ENCODE assay signal across 16 mouse cellular contexts in the genomic region with DNA sequence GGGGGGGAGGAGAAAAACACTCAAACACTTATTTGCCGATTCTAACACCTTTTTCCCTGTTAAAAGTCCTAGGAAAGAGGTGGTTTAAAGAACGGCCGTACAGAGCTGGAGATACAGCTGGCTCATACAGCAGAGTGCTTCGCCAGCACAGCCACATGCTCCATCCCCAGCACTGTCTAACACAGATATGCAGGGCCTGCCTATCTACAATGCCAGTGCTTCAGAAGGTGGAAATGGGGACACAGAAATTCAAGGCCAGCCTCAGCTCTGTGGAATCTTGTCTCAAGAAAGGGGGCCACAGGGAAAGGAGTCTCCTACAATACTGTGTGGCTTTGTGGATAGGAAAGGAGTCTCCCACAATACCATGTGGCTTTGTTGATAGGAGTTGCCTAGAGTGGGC. TPM values are rescaled to one million over a fixed set of nuclear protein-coding genes. Genes with fewer than 3 reads are reported as not detected.
A peak's percentile ranks its signal among the peaks of the same experiment; 100 is the strongest.
DNase-seq lines count a peak whose midpoint lies in the region; ATAC-seq and TF ChIP-seq lines count a peak whose summit lies in the region.
"Had no signal": no experiment of that assay in that cellular context is flagged by ENCODE, and none has a peak within 500 bp of the region (broad histone marks: within the 10 kb centered on the region; RNA-seq: fewer than 3 reads in every experiment).

No protein-coding gene starts in this region.

- H3K27me3 ChIP-seq in forebrain, embryonic 16.5 days (replicated peaks; ENCODE audit: control insufficient read depth, insufficient read depth, low read length) = no peaks in the 10 kb centered on the region
- no peaks in the 10 kb centered on the region for H3K27me3 ChIP-seq in forebrain, embryonic 12.5 days
- H3K27me3 ChIP-seq in intestine, embryonic 15.5 days (replicated peaks) = no peaks in the 10 kb centered on the region
- H3K27me3 ChIP-seq in intestine, postnatal 0 days (replicated peaks; ENCODE audit: control insufficient read depth, insufficient read depth, low read length) = no peaks in the 10 kb centered on the region
- no peaks in the 10 kb centered on the region for H3K27me3 ChIP-seq in embryonic facial prominence, embryonic 15.5 days
- H3K27me3 ChIP-seq: hindbrain, embryonic 12.5 days had no signal

- no peak overlapping the region for H3K4me3 ChIP-seq in forebrain, embryonic 16.5 days (replicated peaks; ENCODE audit: low read length)
- H3K4me3 ChIP-seq in forebrain, embryonic 12.5 days (replicated peaks) = no peak overlapping the region
- no peak overlapping the region for H3K4me3 ChIP-seq in intestine, embryonic 15.5 days (replicated peaks)
- no peak overlapping the region for H3K4me3 ChIP-seq in intestine, postnatal 0 days (ENCODE audit: low read depth, low read length)
- no peak overlapping the region for H3K4me3 ChIP-seq in embryonic facial prominence, embryonic 15.5 days (replicated peaks)
- H3K4me3 ChIP-seq: forebrain, embryonic 10.5 days; hindbrain, embryonic 12.5 days had no signal

- no peak for TF ChIP-seq CTCF in intestine, postnatal 0 days (IDR thresholded peaks at IDR 0.05; ENCODE audit: low read depth)

- no peak overlapping the region for H3K4me2 ChIP-seq in forebrain, embryonic 16.5 days (ENCODE audit: low read length)
- no peak overlapping the region for H3K4me2 ChIP-seq in forebrain, embryonic 12.5 days
- H3K4me2 ChIP-seq in intestine, embryonic 15.5 days (replicated peaks) = no peak overlapping the region
- no peak overlapping the region for H3K4me2 ChIP-seq in intestine, postnatal 0 days (replicated peaks; ENCODE audit: low read depth)
- H3K4me2 ChIP-seq in embryonic facial prominence, embryonic 15.5 days (replicated peaks) = no peak overlapping the region
- H3K4me2 ChIP-seq: hindbrain, embryonic 12.5 days had no signal

- H3K9ac ChIP-seq in forebrain, embryonic 16.5 days (replicated peaks; ENCODE audit: low read depth, low read length) = no peak overlapping the region
- no peak overlapping the region for H3K9ac ChIP-seq in forebrain, embryonic 12.5 days
- H3K9ac ChIP-seq in intestine, embryonic 15.5 days = no peak overlapping the region
- no peak overlapping the region for H3K9ac ChIP-seq in intestine, postnatal 0 days (ENCODE audit: low read depth, low read length)
- no peak overlapping the region for H3K9ac ChIP-seq in embryonic facial prominence, embryonic 15.5 days
- H3K9ac ChIP-seq: hindbrain, embryonic 12.5 days had no signal

- WGBS in forebrain, embryonic 16.5 days = 73% methylated on average over 4 of the region's 4 CpGs
- WGBS in forebrain, embryonic 12.5 days = 93% methylated on average over 4 of the region's 4 CpGs
- WGBS in intestine, embryonic 15.5 days = 79% methylated on average over 4 of the region's 4 CpGs
- 83% methylated on average over 4 of the region's 4 CpGs for WGBS in intestine, postnatal 0 days
- 83% methylated on average over 4 of the region's 4 CpGs for WGBS in embryonic facial prominence, embryonic 15.5 days

- no peak for ATAC-seq in forebrain, embryonic 16.5 days
- ATAC-seq in forebrain, embryonic 12.5 days (ENCODE audit: low FRiP score) = no peak
- ATAC-seq in intestine, embryonic 15.5 days = no peak
- no peak for ATAC-seq in intestine, postnatal 0 days
- no peak for ATAC-seq in embryonic facial prominence, embryonic 15.5 days (ENCODE audit: insufficient number of reproducible peaks, low FRiP score, low TSS enrichment, low read depth)
- peak; percentile 37 for ATAC-seq in megakaryocyte progenitor cell, adult 5-6 weeks (replicated peaks; ENCODE audit: poor library complexity)

- peaks cover 5% of the 10 kb centered on the region; the same call in 1 of the 2 replicates for H3K4me1 ChIP-seq in forebrain, embryonic 16.5 days (replicated peaks; ENCODE audit: control insufficient read depth, insufficient read depth, low read length)
- no peaks in the 10 kb centered on the region for H3K4me1 ChIP-seq in forebrain, embryonic 12.5 days
- peaks cover 5% of the 10 kb centered on the region for H3K4me1 ChIP-seq in intestine, embryonic 15.5 days (replicated peaks)
- peaks cover 6% of the 10 kb centered on the region; the same call in 1 of the 2 replicates for H3K4me1 ChIP-seq in intestine, postnatal 0 days (replicated peaks; ENCODE audit: control insufficient read depth, insufficient read depth, low read length)
- peaks cover 38% of the 10 kb centered on the region for H3K4me1 ChIP-seq in embryonic facial prominence, embryonic 15.5 days
- H3K4me1 ChIP-seq: forebrain, embryonic 10.5 days; hindbrain, embryonic 12.5 days had no signal

- H3K27ac ChIP-seq in forebrain, embryonic 16.5 days (ENCODE audit: low read length) = peak overlapping the region; percentile 41; the same call in 1 of the 2 replicates
- no peak overlapping the region for H3K27ac ChIP-seq in forebrain, embryonic 12.5 days
- H3K27ac ChIP-seq in intestine, embryonic 15.5 days = peak overlapping the region; percentile 37; the same call in 1 of the 2 replicates
- H3K27ac ChIP-seq in intestine, postnatal 0 days (ENCODE audit: low read depth, low read length) = no peak overlapping the region
- peak overlapping the region; percentile 81 for H3K27ac ChIP-seq in embryonic facial prominence, embryonic 15.5 days (replicated peaks)
- H3K27ac ChIP-seq: forebrain, embryonic 10.5 days; hindbrain, embryonic 12.5 days had no signal

- no peak for DNase-seq in frontal cortex, postnatal 36 days (ENCODE audit: low spot score in 2 of 2)
- DNase-seq in urinary bladder, postnatal 10 days (ENCODE audit: low spot score) = no peak
- DNase-seq: adrenal gland, postnatal 25 days; gastrocnemius, postnatal 36 days; thymus, postnatal 14 days had no signal

- no peaks in the 10 kb centered on the region for H3K9me3 ChIP-seq in forebrain, embryonic 16.5 days (ENCODE audit: control insufficient read depth, low read length)
- H3K9me3 ChIP-seq in forebrain, embryonic 12.5 days = no peaks in the 10 kb centered on the region
- H3K9me3 ChIP-seq in intestine, embryonic 15.5 days = no peaks in the 10 kb centered on the region
- no peaks in the 10 kb centered on the region for H3K9me3 ChIP-seq in intestine, postnatal 0 days (ENCODE audit: control insufficient read depth)
- H3K9me3 ChIP-seq in embryonic facial prominence, embryonic 15.5 days (replicated peaks) = no peaks in the 10 kb centered on the region
- H3K9me3 ChIP-seq: forebrain, embryonic 10.5 days; G1E; hindbrain, embryonic 12.5 days had no signal

- H3K36me3 ChIP-seq in forebrain, embryonic 16.5 days (ENCODE audit: control insufficient read depth, insufficient read depth) = peaks cover 18% of the 10 kb centered on the region
- peaks cover 87% of the 10 kb centered on the region for H3K36me3 ChIP-seq in forebrain, embryonic 12.5 days (replicated peaks)
- H3K36me3 ChIP-seq in intestine, embryonic 15.5 days = peaks cover 12% of the 10 kb centered on the region
- peaks cover 61% of the 10 kb centered on the region for H3K36me3 ChIP-seq in intestine, postnatal 0 days (ENCODE audit: control insufficient read depth, insufficient read depth)
- H3K36me3 ChIP-seq in embryonic facial prominence, embryonic 15.5 days = peaks cover 62% of the 10 kb centered on the region

RNA-seq across cellular contexts. Expression of gene Slc22a1, which starts 41.8 kb away (rescaled TPM):
- not detected in 2 replicates for polyA plus RNA-seq in forebrain, embryonic 16.5 days (2015; fragmentation: Nextera tagmentation; extraction: Ambion mirVana)
- 0.10 TPM in 1 of 2 replicates, not detected in the other for polyA plus RNA-seq in forebrain, embryonic 12.5 days (2016; fragmentation: Nextera tagmentation; extraction: Ambion mirVana)
- polyA plus RNA-seq in intestine, embryonic 15.5 days (2015; fragmentation: Nextera tagmentation; extraction: Ambion mirVana) = 0.40 and 0.51 TPM in 2 replicates
- 2.1 and 3.1 TPM in 2 replicates for polyA plus RNA-seq in intestine, postnatal 0 days (2015; fragmentation: Nextera tagmentation; extraction: Ambion mirVana)
- 0.44 and 0.89 TPM in 2 replicates for polyA plus RNA-seq in embryonic facial prominence, embryonic 15.5 days (2015; fragmentation: Nextera tagmentation; extraction: Ambion mirVana)
- total RNA-seq in megakaryocyte progenitor cell, adult 5-6 weeks (2015) = not detected in 2 replicates
- not detected in 2 replicates for total RNA-seq in megakaryocyte progenitor cell, adult 5-6 weeks (2017)
- total RNA-seq: adrenal gland, postnatal 25 days; G1E; gastrocnemius, postnatal 36 days; neutrophil, adult 5-6 weeks had no signal
- polyA plus RNA-seq: C2C12; forebrain, embryonic 10.5 days; hindbrain, embryonic 12.5 days had no signal

RNA-seq across cellular contexts. Expression of gene Igf2r, which starts 52.0 kb away (rescaled TPM):
- 11.9 TPM in 2 replicates for polyA plus RNA-seq in forebrain, embryonic 16.5 days (2015; fragmentation: Nextera tagmentation; extraction: Ambion mirVana)
- polyA plus RNA-seq in forebrain, embryonic 12.5 days (2016; fragmentation: Nextera tagmentation; extraction: Ambion mirVana) = 22.7 TPM in 2 replicates
- polyA plus RNA-seq in intestine, embryonic 15.5 days (2015; fragmentation: Nextera tagmentation; extraction: Ambion mirVana) = 37.5 and 38.9 TPM in 2 replicates
- 25.1 and 28.7 TPM in 2 replicates for polyA plus RNA-seq in intestine, postnatal 0 days (2015; fragmentation: Nextera tagmentation; extraction: Ambion mirVana)
- polyA plus RNA-seq in embryonic facial prominence, embryonic 15.5 days (2015; fragmentation: Nextera tagmentation; extraction: Ambion mirVana) = 39.8 and 44.2 TPM in 2 replicates
- 1.2 and 2.6 TPM in 2 replicates for total RNA-seq in megakaryocyte progenitor cell, adult 5-6 weeks (2015)
- 3.0 and 4.1 TPM in 2 replicates for total RNA-seq in megakaryocyte progenitor cell, adult 5-6 weeks (2017)

Comparison
In these comparisons a context has a peak if more than half of its experiments do, and no peak if none do; other contexts are left out.
1. H3K27ac ChIP-seq: peak in forebrain, embryonic 16.5 days (single experiment), intestine, embryonic 15.5 days (single experiment) and embryonic facial prominence, embryonic 15.5 days (single experiment); none in forebrain, embryonic 12.5 days (single experiment) and intestine, postnatal 0 days (single experiment).